Mouse (Mus musculus): Measurements from ENCODE around the gene Tyw5.

The Tyw5 gene

DNA sequence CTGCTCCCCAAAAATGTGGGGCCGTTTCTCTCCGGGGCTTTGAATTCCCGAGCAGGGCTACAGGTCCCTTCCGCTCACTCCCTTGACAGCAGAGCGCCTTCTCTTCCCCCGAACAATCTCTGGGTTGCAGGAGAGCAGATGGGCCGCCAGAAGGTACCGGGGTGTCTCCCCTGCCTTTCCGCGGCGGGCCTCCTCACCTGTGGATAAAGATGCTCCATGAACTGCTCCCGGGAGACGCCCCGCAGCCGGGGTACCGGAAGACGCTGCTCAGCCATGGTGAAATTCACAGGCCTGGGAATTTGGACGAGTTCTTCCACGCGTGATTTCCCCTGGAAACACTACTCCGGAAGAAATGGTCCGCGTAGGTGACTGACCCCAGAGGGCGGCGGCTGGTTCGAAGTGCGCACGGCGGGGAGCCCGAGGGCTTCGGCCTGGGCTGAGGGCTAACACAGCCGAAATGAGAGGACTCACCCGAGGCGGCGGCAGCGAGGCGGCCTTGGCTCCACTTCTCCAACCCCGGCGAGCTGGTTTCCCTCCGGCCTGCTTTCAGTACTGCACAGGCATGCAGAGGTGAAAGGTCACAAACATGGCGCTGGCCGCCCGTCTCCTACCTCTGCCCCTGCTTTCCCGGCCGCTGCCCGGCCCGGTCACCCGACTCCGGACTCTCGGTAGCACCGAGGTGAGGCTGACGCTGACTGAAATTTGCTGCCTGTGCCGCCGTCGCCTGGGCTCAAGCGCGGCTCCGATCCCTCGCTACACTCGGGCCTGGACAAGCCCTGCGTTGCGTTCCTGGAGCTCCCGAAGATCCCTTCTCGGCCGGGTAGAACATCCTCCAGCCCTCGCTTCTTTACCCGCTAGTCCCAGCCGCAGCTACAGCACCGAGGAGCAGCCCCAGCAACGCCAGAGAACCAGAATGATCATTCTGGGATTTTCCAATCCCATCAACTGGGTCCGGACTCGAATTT lies at the start of gene Tyw5, which contains the start of gene Maip1:
Tyw5 (minus strand) TSS at position 915 of the 965 bp plus-strand sequence.
Maip1 (plus strand) TSS at position 142 of the 965 bp plus-strand sequence.
- DNase-seq (ENCODE audit: low spot score), result peak; percentile 73

DNA sequence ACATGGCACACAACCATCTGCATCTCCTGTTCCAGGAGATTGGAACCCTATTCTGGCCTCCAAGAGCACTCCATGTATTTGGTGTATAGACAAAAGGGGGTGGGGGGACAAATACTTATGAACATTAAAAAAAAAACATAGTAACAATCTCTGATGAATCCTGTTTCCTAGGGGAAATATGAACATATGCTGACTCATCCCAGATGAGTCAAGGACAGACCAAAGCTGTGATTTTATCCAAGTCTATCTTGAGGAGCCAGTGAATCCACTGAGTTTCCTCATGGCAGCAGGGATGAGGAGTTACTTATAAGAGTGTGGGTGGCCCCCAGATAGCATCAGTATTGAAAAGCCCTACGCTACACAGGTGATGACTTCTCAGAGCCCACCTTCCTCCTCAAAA lies 43.3 kb upstream of the Tyw5 start:
- DNase-seq (ENCODE audit: low spot score), result no peak

DNA sequence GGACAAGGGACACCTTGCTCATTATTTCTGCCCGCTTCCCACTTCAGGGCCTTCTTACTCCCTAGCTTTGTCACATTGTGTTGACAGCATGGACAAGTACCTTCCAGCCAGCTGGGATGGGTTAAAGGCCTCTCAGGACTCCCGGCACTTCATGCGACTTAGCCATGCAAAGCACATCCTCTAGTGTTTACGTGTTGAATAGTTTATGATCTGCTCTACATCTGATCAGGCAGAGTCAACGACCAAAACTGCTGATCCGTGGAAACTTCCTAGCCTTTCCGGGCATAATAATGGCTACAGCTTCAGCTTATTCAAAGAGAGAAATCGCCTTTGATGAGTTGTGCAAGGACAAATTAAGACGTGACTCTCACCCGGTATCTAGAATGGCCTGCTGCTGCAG lies 38.8 kb upstream of the Tyw5 start:
- DNase-seq (ENCODE audit: low spot score), result no peak

DNA sequence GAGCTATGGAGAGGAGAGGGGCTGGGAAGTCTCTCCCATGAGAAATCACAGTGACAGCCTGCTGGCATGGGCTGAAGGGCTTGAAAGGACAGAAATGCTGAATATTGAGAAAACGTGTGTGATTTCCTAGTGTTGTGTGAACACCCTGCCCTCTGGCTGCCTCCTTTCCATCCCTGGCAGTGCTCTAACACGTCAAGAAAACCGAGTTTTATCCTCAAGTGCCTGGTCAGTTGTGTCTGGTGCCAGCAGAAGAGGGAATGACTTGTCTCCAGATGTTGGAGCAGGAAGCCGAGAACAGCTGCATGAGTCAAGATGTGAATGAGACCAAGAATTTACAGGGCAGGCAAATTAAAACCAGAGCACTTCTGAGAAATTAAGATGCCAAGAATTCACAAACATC lies 33.9 kb upstream of the Tyw5 start:
- DNase-seq (ENCODE audit: low spot score), result no peak

DNA sequence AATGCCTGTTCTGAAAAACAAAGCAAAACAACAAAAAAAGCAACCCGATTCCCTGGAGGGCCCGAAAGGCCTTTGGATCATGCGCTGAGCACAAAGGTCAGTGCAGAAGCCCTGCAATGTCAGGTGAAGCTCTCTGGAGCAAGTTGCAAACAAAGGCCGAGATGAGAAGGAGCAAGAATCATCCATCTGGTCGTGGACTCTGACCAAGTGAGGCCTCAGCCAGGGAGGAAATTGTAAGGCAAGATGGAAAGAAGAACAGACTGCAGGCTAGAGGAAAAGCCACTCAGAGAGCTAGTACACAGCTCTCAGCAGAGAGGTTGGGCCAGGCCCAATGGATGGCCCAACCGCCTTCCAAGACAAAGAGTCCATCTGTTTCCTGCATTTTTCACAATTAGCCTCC lies 32.1 kb upstream of the Tyw5 start:
- DNase-seq (ENCODE audit: low spot score), result no peak

DNA sequence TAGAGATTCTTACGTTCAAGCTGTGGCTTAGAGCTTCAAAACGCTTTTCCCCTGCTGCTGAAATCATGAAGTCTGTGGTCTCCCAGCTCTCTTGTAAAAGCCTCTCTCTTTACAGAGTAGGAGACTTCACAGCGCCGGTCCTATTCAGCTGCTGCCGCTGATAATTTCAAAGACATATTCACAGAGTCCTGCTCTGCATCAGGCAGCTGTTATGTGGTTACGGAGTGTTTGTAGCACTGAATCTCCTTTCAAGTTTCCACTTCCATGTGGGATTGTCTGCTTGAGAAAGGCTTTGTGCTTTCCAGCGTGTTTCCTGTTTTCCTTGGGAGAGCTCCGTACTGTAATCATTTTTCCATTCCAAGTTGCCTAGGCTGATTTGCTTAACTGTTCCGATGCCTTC lies 30.1 kb upstream of the Tyw5 start:
- DNase-seq (ENCODE audit: low spot score), result no peak

DNA sequence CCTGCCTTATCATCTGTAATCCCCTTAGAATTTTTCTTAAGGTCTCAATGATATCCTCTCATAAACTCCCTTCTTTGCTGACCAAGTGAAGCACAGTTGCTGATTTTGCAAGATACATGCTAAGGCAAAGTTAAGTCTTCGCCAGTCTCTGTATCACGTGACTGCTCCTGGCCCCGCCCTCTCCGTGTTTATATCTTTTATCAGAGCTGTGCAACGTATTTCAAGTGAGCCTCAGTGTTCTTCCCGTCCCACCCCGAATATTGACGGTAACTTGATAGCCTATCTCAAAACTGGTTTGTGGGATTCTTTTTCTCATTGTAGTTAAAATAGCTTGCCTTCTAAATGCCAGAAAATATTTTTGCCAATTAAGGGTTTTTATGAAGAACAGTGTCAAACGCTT lies 29.5 kb upstream of the Tyw5 start:
- DNase-seq (ENCODE audit: low spot score), result no peak

DNA sequence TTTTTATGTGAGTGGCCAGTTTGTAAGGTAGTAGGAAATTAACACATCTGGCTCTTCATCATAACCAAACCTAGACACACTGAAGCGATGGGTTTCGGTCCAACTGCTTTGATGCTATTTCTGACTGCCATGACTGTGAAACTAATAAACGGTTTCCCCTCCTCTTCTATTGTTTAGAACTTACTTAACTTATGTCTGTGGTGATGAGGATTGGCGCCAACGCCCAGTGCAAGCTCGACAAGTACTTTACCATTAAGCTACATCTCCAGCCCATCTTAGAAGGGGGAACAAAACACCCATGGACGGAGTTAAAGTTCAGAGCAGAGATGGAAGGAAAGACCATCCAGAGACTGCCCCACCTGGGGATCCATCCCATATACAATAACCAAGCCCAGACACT lies 26.2 kb upstream of the Tyw5 start:
- no peak for DNase-seq (ENCODE audit: low spot score)

DNA sequence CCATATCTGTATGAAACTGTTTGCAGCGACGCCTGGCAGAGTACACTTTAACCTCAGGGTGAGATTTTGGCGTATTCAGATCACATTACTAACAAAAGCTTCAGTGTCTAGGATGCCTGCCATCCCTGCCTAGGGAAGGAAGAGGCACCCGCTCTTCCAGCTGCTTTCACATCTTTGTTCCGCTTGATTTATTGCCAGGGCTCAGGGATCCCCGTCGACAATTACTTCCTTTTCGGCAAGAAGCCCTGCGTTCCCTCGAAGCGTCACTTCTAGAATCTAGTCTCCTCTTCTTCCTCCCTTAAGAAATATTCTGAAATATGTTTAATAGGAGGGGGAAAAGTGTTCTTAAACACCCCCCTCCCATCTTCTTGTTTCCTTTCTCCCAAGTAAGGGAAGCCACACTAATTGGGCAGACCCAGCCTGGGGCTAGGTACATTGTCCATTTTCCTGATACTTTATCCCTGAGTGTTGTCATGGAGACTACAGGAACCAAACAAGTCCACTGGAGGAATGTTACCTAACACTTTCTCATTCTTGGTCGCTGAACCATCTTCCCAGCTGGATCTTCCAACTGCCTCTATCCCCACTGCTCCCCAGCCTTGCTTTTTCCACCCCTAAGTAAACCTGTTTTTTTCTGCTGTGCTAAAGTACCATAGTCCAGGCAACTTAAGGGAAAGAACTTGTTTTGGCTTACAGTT lies 23.0 kb upstream of the Tyw5 start:
- DNase-seq (ENCODE audit: low spot score), result no peak

DNA sequence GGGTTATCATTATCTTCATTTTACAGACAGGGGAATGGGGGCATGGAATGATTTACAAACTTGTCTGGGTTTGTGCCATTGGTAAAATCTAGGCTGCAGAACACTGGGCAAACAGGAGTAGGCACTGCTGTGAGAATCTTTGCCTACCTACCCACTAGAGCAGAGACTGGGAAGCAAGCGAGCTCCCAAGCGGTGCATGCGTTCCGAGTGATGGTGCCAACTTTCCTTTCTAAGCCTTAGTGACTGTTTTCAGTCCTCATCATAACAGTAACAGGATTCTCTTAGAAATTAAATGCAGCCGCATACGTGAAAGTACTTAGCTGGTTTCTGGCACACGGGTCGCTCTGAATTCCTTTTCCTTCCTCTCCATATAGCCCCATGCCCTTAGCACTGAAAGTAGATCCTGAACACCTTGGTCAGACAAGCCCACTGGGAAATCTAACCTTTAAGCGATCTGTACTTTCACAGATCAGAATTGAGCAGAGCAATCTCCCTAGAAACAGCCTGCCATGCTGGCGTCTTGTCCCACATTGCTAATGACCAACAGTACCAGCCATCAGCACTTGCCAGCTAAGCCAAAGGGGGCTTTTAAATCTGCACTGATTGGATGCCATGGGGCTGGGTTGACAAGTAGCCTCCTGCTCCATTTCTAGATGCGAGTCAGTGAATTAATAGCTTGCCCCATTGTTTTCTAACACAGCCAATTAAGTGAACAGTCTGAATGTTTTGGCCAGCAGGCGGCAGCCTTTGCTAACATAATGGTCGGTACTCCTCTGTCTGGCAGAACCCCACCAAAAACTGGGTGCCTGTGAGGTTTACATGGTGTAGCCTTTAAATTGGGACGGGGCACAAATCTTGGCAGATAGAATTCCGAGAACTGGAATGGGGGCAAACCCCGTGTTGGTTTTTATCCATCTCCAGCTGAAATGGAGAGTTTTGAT lies 21.7 kb upstream of the Tyw5 start:
- peak; percentile 86 for DNase-seq (ENCODE audit: low spot score)

DNA sequence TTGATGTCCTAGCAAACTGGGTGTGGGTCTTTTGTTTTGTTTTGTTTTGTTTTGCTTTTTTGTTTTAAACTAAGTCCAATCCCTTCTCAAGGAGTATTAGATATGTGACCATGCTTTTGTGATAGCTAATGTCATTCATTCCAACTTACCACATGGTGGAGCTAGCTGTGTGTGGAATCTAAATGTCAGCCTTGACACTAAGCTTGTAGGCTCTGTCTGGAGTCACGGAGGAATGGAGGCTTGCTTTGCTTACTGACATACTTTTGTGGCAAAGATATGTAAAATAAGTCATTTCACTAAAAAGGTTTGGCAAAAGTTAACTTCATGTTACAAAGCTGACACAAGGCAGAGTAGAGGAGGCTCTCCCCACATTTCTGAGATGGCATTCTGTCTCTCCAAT lies 16.8 kb upstream of the Tyw5 start:
- DNase-seq (ENCODE audit: low spot score), result no peak

DNA sequence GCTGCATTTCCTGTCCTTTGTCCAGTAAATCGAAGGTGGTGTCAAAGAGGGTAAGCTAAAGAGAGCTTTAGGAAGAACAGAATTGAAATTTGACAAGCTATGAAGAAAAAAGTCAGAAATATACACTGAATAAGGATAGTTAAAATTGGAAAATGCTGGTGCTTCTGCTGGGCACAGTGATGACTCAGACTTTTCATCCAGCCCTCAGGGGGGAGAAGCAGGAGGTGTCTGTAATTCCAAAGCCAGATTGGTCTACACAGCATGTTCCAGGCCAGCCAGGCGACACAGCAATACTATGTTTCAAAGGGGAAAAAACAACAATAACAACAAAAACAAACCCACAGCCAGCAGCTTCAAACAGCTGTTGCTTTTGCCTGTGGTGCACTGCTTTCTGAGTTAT lies 6.5 kb upstream of the Tyw5 start:
- DNase-seq (ENCODE audit: low spot score), result no peak

DNA sequence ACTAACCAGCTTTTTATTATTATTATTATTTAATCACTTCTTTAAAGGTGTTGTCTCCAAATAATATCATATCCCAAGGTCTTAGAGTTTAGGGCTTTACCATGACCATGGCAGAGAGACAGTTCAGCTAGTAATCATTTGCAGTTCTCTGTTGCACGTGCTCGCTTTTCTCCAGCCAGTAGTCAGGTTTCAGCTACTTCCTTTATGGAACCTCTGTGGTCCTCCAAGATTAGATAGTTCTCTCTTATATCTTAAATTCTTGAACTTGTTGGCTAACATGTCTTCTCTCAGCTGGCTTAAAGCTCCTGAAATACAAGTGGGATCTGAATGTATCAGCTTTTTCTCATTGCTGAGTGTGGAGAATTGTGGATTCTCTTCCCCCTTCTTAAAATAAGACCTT lies 2.1 kb upstream of the Tyw5 start:
- DNase-seq (ENCODE audit: low spot score), result no peak

DNA sequence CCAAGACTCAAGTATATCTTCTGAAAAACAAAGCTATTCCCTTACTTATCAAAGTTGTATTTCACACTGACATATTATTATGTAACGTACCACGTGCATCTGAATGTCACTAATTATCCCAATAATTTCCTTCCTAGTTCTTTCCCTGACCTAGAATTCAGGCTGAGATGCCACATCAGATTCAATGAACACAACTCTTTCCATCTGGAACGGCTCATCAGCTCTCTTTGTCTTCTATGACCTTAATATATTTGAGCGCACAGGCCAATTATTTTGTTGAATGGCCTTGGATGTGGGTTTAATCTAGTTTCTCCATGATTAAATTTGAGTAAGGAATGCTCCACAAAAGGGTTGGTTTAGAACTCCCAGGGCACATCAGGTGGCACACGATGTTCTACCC lies 4.8 kb downstream of the Tyw5 start:
- no peak for DNase-seq (ENCODE audit: low spot score)

DNA sequence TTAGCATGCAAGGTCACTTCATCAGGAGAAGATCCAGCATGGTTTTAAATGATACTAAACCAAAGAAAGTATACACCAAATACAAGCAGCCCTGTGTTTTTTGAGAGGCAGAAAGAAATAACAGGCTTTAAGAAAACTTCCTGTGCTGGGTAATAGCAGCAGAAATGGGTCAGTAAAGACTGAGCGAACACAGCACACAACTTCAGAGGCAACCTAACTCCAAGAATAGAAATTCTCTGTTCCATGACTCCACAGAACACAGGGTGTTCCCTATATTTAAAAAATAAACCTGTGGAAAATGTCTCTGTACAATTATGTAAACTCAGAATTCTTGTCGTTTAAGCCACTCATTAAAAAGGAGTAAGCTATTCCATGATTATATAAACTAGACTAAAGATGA lies 6.0 kb downstream of the Tyw5 start:
- no peak for DNase-seq (ENCODE audit: low spot score)

DNA sequence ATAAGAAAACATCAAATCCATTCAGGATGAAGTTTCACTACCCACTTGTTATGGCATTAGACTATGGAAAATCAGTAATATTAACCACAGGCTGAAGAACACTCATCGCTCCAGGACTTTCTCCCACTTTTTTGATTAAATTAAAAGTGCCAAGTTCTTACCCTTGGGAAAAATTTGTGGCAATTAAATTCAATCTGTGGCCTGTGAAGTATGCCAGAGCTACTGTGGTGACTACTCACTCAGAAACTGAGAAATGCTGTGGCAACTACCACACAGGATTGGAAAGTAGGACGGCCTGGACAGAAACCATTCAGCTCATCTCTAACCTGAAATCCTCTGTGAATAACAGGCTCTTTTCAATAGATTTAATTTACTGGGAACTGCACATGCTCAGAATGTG lies 6.6 kb downstream of the Tyw5 start:
- DNase-seq (ENCODE audit: low spot score), result no peak

DNA sequence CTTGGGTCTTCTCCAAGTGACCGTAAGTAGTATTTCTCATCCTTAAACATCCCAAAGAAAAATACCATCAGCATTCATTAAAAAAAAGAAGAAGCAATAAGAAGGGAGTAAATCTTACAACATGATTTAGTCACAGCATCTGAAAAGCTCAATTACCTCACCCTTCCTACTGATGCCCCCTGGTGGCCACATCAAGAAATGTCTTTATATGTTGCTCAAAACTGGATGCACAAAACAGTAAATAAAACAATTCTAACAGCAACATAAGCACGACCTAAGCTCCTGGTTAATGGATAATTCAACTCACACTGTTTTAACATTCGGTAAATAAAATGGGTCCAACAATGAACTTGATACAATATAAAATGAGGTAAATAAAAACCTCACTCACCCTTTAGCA lies 12.8 kb downstream of the Tyw5 start:
- no peak for DNase-seq (ENCODE audit: low spot score)

DNA sequence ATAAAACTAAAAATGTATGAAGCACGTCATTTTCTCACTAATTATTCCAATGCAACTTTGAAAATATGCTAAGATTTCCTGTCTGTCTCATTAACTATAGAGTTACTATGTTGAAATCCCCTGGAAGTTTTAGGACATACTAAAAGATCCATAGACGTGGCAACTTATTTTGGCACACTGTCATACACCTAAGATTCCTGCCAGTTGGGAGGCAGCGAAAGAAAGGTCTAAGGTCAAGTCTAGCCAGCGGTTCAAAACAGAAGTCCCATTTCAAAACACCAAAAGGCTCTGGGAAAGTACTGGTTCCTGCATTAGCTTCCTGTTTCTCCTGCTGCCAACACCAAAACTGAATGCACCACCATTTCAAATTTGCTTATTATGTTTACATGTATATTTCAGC lies 14.5 kb downstream of the Tyw5 start:
- no peak for DNase-seq (ENCODE audit: low spot score)

DNA sequence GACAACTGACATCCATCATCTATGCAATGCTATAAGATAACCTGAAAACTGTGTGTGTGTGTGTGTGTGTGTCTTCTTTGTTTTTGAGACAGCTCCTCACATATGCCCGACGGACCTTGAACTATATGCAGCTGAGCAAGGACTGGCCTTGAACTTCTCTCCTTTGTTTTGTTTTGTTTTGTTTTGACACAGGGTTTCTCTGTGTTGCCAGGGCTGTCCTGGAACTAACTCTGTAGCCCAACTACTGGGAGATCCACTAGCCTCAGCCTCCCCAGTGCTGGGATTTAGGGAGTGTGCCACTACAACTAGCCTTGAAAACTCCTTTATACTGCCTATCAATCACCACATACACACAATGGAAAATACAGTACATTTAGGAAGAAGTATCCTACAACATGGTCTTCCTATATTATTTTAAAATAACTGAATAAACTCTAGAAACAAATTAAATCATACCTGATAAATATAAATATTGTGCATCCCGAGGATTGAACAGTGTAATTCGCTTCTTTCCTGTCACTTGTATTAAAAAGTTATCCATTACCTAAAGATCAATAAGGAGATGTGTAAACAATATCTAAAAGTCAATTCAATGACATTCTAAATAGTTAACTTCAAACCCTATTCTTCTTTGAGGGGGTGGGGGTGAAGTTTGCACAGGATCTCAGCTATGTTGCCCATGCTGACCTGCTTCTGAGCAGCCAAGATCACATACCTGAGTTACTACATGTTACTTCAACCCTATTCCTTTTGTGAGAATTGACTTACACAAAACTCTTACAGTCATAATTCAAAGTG lies 15.7 kb downstream of the Tyw5 start:
- DNase-seq (ENCODE audit: low spot score), result no peak

DNA sequence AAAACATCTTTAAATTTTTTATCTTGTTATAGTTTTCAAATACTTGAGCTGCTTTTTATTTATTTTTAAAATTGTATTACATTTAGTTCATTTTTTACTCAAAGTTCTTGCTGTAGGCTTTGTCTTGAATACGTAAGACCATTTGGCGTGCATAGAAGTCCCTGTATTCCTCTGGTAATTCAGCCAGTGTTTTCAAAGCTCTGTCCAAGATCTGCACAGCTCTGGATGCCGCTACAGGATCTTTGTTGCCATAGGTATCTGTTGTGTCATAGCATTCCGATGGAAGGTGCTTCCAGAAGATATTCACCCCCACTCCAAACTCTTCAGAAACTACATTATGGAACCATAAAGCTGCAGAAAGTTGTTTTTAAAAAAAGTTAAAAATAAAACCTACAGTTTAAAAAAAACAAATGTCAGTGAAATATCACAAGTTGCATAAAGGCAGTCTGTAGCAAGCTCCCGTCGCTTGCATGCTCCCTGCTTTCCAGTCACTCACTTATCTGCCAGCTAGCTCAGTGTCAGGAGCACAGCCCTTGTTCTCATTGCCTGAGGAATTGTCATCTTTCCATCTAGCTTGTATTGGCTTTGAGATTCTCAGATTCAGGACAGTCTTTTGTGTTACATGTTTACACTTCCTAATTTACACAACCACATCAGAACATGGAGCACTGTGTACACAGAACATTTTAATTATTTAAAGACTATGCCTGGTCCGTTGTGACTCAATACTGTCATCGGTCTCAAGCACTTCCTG lies 18.3 kb downstream of the Tyw5 start:
- no peak for DNase-seq (ENCODE audit: low spot score)

DNA sequence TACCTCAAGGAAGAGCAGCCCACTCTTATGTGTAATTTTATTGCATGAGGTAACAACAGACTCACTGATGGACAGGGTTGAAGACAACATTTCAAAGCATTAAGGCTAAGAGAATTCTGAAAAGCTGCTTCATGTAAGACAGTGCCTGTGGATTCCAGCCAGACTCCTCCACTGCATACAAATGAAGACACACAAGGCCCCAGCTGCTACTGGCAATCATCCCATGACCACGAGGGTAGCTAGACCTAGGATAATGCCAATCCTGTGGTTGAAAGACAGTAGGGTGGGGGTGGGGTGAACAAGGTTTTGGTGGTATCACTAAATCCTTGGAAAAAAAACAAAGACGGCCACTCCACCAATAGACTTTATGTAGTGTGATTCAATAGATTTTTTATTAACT lies 19.0 kb downstream of the Tyw5 start:
- peak; percentile 63 for DNase-seq (ENCODE audit: low spot score)
